Mouse (Mus musculus) megakaryocyte, embryonic 14.5 days (primary cell): ENCODE measurements around the gene Slc35e1.

Experiments used
- FLI1 ChIP-seq: IDR thresholded peaks from 2 replicates; pipeline ENCODE4 v1.6.1; 2012; ENCODE audit warnings: low read length, inconsistent platforms, mixed read lengths
- GATA1 ChIP-seq: IDR thresholded peaks from 3 replicates; pipeline ENCODE4 v1.6.1; 2012; ENCODE audit warnings: mixed read lengths, low read length, inconsistent platforms, borderline replicate concordance

DNA sequence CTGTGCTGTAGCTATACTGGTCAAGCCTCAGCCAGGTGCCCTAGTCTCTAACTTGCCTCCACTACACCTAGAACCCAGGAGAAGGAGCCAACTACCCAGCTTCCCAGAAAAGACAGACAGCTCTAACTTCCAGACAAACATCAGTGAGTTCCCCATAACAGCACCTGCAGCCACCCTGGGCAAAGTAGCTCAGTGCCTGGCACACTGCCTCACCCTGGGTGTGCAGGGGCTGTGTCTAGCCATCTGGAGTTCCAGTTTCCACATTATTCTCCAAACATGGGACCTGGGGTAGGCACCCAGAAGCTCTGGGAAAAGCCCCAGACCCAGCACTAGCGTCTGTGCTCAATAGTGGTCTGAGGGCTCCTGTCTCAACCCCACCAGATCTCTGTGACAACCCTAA, 15.1 kb upstream of the Slc35e1 start:
- TF ChIP-seq GATA1 (no peak), FLI1 (no peak)
